Mouse (Mus musculus) cerebellum, adult 9-10 months (tissue): ENCODE measurements around the gene Cd274.

Experiments used
- DNase-seq: peaks from one replicate; pipeline ENCODE4 v3.0.0; 2022

Cd274 gene

GRCm38 (mm10) chr19:29365105-29365504 is 2.1 kb upstream of the Cd274 start:
- DNase-seq = no peak

DNA sequence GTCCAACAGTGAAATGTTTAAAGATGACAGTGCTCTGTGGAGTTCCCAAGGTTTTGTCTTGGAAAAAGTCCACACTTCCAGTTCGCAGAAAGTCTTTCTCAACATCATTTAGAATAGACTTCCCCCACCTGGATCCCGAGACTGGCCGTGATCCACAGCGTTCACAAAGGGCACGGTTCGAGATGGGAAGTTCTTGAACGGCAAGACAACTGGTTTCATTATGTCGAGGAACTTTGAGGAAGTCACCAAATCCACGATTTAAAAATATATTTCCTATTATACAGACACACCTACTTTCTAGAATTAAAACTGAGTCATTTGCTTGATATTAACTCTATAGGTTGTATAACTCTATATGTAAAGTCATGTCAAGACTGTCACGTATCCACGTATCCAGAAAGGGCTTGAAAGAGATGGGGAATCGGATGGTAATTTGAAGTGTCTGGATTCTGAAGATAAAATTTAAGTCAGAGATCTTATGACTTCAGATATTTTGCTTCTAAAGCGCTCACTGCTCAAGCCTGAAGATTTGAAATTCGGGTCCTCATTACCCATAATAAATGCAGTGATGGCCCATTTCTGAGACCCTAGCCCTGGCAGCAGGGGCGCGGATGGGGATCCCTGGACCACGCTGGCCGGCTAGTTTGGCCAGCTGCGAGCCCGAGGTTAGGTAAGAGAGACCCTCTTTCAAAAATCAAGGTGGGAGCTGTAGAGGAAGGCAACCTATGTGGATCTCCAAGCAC is 858 bp upstream of the Cd274 start:
- DNase-seq = no peak

DNA sequence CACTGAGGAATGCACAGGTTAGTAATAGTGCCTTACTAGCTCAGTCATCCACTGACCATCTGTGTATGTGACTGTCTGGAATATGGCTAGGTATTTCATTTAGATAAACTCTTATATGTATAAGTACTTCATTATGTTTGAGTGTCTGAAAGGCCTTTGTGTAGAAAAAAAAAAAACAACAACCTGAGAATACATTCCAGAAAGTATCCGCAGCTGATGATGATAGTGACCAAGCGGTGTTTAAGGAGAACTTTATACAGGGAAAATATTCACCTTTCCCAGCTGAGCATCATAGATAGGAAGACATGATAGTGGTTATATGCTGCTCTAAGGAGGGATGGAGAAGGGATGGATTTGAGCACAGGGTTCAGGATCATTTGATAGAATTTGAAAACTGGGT is 786 bp downstream of the Cd274 start:
- DNase-seq = no peak

- DNase-seq = no peak
Measured at GRCm38 (mm10) chr19:29368671-29369309, 1.5 kb downstream of the Cd274 start.

DNA sequence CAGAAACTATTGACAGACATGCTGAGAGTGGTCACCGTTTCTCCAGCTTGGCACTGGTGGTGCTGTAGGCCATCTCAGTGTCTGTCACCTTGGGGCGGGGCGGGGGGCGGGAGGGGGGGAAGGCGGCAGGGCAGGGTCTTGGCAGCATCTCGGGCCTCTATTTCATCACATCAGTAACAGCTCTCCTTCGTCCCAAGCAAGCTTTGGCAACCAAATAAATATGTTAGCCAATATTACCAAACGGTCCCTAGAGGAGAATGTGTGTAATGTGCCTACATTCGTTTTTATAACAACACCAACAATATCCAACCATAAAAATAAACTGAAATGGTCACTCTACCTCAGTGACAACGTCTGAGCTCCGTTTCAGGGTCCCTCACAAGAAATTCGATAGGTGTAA is 2.9 kb downstream of the Cd274 start:
- DNase-seq = no peak

DNA sequence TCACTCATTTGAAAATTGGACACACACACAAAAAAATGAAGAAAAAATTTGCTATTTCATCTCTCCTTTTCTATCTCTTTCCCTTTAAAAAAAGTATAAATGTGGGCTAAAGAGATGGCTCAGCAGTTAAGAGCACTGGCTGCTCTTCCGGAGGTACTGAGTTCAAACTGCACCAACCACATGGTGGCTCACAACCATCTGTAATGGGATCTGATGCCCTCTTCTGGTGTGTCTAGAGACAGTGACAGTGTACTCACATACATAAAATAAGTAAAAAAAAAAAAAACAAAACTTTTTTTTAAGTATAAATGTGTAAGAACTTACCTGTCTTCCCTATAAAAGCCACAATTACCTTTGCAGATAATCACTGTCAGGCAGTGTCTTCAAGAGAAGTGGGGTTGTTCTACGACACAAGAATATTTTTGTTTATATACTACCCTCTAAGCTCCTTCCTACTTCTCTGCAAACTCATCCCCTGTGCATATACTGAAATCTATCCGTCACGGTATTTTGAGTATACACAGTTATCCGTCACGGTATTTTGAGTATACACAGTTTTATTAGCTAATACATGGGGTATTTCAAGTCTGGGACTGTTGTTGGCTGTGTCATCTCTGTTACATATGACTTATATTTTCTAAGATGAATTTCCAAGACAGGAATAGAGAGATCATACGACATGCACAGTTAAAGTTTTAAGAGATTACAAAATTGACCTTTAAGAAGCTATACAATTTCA is 3.5 kb downstream of the Cd274 start:
- DNase-seq = no peak

- DNase-seq = no peak
Measured at GRCm38 (mm10) chr19:29371284-29372081, 4.2 kb downstream of the Cd274 start.

DNA sequence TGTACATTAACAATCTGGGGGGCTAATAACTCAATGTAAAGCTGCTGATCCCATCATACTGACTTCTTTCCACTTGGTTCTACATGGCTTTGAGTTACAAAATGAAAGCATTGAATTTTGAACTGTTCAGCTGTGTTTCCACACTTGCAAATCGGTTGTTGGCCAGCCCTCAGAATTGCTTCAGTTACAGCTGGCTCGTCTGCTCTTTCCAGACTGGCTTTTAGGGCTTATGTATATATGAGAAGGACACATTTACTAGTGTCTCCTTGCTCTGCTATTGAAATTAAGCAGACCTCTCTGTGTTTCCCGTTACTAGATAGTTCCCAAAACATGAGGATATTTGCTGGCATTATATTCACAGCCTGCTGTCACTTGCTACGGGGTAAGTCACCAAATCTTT is 4.9 kb downstream of the Cd274 start:
- DNase-seq = no peak

DNA sequence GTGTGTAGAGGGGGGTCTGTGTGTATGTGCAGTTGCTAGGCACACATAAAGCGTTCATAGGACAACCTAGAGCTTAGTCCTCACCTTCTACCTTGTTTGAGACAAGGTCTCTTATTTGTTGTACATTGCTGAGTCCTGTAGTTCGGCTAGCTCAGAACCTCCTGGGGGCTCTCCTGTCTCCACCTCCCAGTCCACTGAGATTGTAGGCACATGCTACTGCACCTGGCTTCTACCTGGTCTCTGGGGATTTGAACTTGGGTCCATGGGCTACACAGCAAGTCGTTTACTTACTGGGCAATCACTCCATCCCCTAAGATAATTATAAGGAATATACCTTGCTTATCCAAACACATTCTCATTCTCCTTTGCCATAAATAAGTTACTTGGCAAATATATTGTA is 5.4 kb downstream of the Cd274 start:
- no peak for DNase-seq

- no peak for DNase-seq
Measured at GRCm38 (mm10) chr19:29373438-29373837, 6.2 kb downstream of the Cd274 start.

- no peak for DNase-seq
Measured at GRCm38 (mm10) chr19:29374947-29375346, 7.7 kb downstream of the Cd274 start.

- DNase-seq = no peak
Measured at GRCm38 (mm10) chr19:29376382-29376781, 9.1 kb downstream of the Cd274 start.

- no peak for DNase-seq
Measured at GRCm38 (mm10) chr19:29379839-29380603, 12.8 kb downstream of the Cd274 start.

- DNase-seq = no peak
Measured at GRCm38 (mm10) chr19:29383368-29383767, 16.1 kb downstream of the Cd274 start.

DNA sequence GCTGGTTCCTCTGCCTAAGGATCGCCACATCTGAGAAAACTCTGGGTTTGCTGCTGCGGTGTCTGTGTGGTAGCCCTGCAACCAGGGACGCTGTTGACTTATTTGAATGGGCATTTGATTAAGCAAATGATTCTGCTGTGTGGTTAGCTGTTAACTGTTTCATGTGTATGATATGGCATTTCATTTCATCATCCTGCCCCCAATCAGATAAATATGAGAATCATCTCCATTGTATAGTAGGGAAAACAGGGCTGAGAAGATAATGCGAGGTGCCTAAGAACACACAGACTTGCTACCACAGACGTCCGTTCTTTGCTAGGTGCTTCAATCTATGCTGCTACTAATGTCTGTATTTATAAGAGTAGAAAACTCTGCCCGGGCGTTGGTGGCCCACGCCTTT is 17.2 kb downstream of the Cd274 start:
- no peak for DNase-seq

GRCm38 (mm10) chr19:29384994-29385393 is 17.7 kb downstream of the Cd274 start:
- DNase-seq = no peak

DNA sequence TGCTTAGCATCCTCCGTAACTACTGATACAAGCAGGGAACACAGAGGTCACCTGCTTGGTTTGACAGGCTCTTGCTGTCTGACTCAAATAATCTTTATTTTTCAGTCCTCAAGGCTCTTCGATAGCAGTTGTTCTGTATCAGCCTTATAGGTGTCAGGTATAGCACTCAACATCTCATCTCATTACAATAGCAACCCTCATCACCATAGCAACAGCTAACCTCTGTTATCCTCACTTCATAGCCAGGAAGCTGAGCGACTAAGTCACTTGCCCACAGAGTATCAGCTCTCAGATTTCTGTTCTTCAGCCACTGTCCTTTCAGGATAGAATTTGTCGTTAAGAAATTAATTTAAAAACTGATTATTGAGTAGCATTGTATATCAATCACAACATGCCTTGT is 18.6 kb downstream of the Cd274 start:
- DNase-seq = no peak

GRCm38 (mm10) chr19:29388818-29389217 is 21.6 kb downstream of the Cd274 start:
- DNase-seq = no peak

GRCm38 (mm10) chr19:29390483-29390882 is 23.2 kb downstream of the Cd274 start:
- no peak for DNase-seq

DNA sequence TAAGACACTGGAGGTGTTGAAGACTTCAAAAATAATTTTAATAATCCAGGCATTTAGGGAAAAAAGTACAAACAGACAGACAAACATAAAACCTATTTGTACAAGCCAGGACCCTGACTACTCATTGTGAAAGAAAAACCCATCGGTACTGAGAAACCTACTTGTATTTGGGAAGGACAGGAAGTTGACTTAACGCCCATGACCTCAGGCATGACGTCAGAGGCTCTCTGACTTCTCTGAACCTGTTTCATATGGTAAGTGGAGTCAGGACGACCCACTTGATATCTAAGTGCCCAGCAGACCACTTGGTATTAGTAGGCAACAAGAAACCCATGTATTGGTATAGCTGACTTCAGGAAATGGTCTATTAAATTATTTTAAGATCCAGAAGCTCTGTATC is 24.0 kb downstream of the Cd274 start:
- DNase-seq = no peak

DNA sequence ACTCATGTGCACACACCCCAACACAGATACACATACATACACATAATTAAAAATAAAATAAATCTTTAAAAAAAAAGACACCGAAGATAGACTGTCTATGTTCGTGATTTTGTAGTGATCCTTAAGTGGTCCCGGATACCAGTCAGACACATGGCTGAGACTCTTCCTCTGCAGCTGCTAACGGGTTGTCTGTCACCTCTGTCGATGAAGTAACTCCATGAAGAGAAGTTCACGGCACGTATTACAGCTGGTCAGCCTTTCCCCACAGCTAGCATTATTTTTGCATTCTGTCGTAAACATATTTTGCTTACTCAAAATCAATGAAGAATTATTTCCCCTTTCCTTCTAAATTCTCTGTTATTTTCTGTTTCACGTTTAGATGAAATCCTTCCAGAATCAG is 26.1 kb downstream of the Cd274 start:
- no peak for DNase-seq

GRCm38 (mm10) chr19:29394721-29395120 is 27.5 kb downstream of the Cd274 start:
- no peak for DNase-seq
